Mouse (Mus musculus) ES-E14 (cell line): ENCODE data around the gene Mn1. TPM values are rescaled to one million over a fixed set of nuclear protein-coding genes. Genes with fewer than 3 reads are reported as not detected.

Source experiments
- DNase-seq: peaks from one replicate; pipeline ENCODE4 v3.0.0-alpha.2; 2013; ENCODE audit warnings: low read depth, low spot score
- H3K27ac ChIP-seq: 2 replicates; pipeline ENCODE4 v1.5.1; 2012; ENCODE audit warnings: low read depth, mild to moderate bottlenecking, low read length, moderate library complexity, mixed read lengths; ENCODE audit not compliant: poor library complexity, insufficient read depth, severe bottlenecking
- H3K36me3 ChIP-seq: 2 replicates; pipeline ENCODE4 v1.6.1; 2012; ENCODE audit warnings: mild to moderate bottlenecking, low read length, moderate library complexity, mixed read lengths; ENCODE audit not compliant: control insufficient read depth, poor library complexity, insufficient read depth, severe bottlenecking
- H3K4me1 ChIP-seq, 2 experiments: fragments of 150-350 bp in 1 of 2; sonication (generic) in 1 of 2; 2 replicates each; pipeline ENCODE4 v1.6.1; 2012; ENCODE audit warnings: low read length in 2 of 2, mild to moderate bottlenecking in 1 of 2, mixed read lengths in 1 of 2; ENCODE audit not compliant: control insufficient read depth in 2 of 2, insufficient read depth in 2 of 2, poor library complexity in 1 of 2
- H3K4me3 ChIP-seq, 2 experiments: fragments of 150-350 bp in 1 of 2; sonication (generic) in 1 of 2; 2 replicates each; pipeline ENCODE4 v1.5.1; 2012; ENCODE audit warnings: low read length in 2 of 2, low read depth in 1 of 2, mild to moderate bottlenecking in 1 of 2, mixed read lengths in 1 of 2; ENCODE audit not compliant: insufficient read depth in 1 of 2, poor library complexity in 1 of 2, severe bottlenecking in 1 of 2
- H3K9ac ChIP-seq: 2 replicates; pipeline ENCODE4 v1.6.1; 2012; ENCODE audit warnings: low read depth, mild to moderate bottlenecking, low read length, mixed read lengths; ENCODE audit not compliant: poor library complexity, insufficient read depth, severe bottlenecking
- H3K9me3 ChIP-seq: fragments of 150-350 bp; sonication (generic); 2 replicates; pipeline ENCODE4 v1.6.1; 2012; ENCODE audit warnings: low read depth, mild to moderate bottlenecking, low read length; ENCODE audit not compliant: control insufficient read depth, insufficient read depth
- CHD2 ChIP-seq: IDR thresholded peaks from 2 replicates; pipeline ENCODE4 v1.6.1; 2014; ENCODE audit warnings: mild to moderate bottlenecking, low read depth, low read length, inconsistent platforms
- HCFC1 ChIP-seq: IDR thresholded peaks from 2 replicates; pipeline ENCODE4 v1.6.1; 2012; ENCODE audit warnings: low read length, inconsistent platforms, borderline replicate concordance; ENCODE audit not compliant: insufficient read depth
- MAFK ChIP-seq: IDR thresholded peaks from 2 replicates; pipeline ENCODE4 v1.6.1; 2014; ENCODE audit warnings: mild to moderate bottlenecking, low read depth, low read length, inconsistent platforms; ENCODE audit not compliant: insufficient read depth
- ZC3H11A ChIP-seq: IDR thresholded peaks from 2 replicates; pipeline ENCODE4 v1.6.1; 2012; ENCODE audit warnings: low read depth, mild to moderate bottlenecking, inconsistent platforms, low read length, borderline replicate concordance
- ZNF384 ChIP-seq: IDR thresholded peaks from 2 replicates; pipeline ENCODE4 v1.6.1; 2012; ENCODE audit warnings: low read depth, low read length, inconsistent platforms
- in situ Hi-C, 2 experiments: fragments of 600-800 bp; cut with MboI; formaldehyde crosslinking; loops; one replicate each; pipeline ENCODE4 v1.15.1; 2025; ENCODE audit warnings: low sequenced_read_pairs in 2 of 2, inconsistent platforms in 1 of 2; ENCODE audit not compliant: unreplicated experiment in 2 of 2
- total RNA-seq: library from RNA; depleted of rRNA; stranded (reverse); fragments of 300-350 nt; gene quantifications from 2 replicates; pipeline ENCODE4 v1.2.3, GENCODE M21; 2012

Gene Mn1
- total RNA-seq, 1 experiment: 1.9 TPM

GRCm38 (mm10) chr5:111431007-111431730 is 14.0 kb downstream of the Mn1 start:
- peaks cover 1 to 7% of the 10 kb centered on the region in 2 experiments; a peak in 1 of 4 replicates for H3K4me1 ChIP-seq
- no peak overlapping the region for H3K27ac ChIP-seq
- in situ Hi-C loops: no loop called here
- H3K4me3 ChIP-seq: no peak overlapping the region
- TF ChIP-seq ZC3H11A: no peak
- TF ChIP-seq ZNF384: no peak
- no peak for TF ChIP-seq HCFC1
- no peak for TF ChIP-seq CHD2
- TF ChIP-seq MAFK: no peak
- no peaks in the 10 kb centered on the region for H3K9me3 ChIP-seq
- no peak for DNase-seq
- no peak overlapping the region for H3K9ac ChIP-seq
- H3K36me3 ChIP-seq: no peaks in the 10 kb centered on the region

GRCm38 (mm10) chr5:111432842-111433241 is 15.7 kb downstream of the Mn1 start:
- TF ChIP-seq HCFC1 (no peak), MAFK (no peak), ZNF384 (no peak), ZC3H11A (no peak), CHD2 (no peak)
- no peak overlapping the region for H3K9ac ChIP-seq
- peaks cover 6 to 18% of the 10 kb centered on the region in 2 experiments for H3K4me1 ChIP-seq
- no peak for DNase-seq
- no peak overlapping the region for H3K4me3 ChIP-seq
- in situ Hi-C loops: no loop called here
- H3K9me3 ChIP-seq: no peaks in the 10 kb centered on the region
- H3K27ac ChIP-seq: no peak overlapping the region
- no peaks in the 10 kb centered on the region for H3K36me3 ChIP-seq

DNA sequence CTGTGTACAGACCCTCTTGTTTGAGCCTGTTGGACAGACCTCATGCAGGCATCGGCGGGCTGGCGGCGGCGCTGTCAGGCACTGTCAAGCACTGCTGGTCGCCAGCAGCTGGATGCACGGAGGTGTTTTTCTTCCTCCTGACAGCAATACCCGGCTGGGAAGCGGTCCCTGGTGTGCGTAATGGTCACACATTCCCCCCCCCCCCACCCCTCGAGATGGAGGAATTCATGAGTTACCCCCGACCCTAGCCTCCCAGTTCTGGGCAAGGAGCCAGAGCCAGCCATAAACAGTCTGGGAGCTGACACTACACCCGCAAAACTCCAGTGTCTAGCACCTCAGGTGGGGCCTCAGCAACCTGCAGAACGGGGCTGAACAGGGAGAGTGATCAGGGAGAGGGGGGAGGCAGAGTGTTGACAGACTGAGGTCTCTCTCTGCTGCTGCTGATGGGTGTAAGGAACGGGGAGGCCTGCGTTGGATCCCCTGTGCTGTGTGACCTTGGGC is 17.2 kb downstream of the Mn1 start:
- in situ Hi-C loops: no loop called here
- Histone ChIP-seq H3K36me3 (no peaks in the 10 kb centered on the region), H3K4me1 (peaks cover 8 to 33% of the 10 kb centered on the region in 2 experiments), H3K9ac (no peak overlapping the region), H3K9me3 (no peaks in the 10 kb centered on the region), H3K27ac (no peak overlapping the region), H3K4me3 (peak overlapping the region in 1 of 2 experiments; percentile 32; a peak in 1 of 4 replicates)
- no peak for DNase-seq
- TF ChIP-seq MAFK (no peak), CHD2 (no peak), ZNF384 (no peak)

- in situ Hi-C loops: no loop called here
Observed at GRCm38 (mm10) chr5:111436260-111436659, 19.1 kb downstream of the Mn1 start.

More at GRCm38 (mm10) chr5:111436260-111436659, 19.1 kb downstream of the Mn1 start:
- Histone ChIP-seq H3K4me3 (no peak overlapping the region), H3K9me3 (no peaks in the 10 kb centered on the region), H3K9ac (no peak overlapping the region), H3K27ac (no peak overlapping the region), H3K4me1 (peaks cover 8 to 36% of the 10 kb centered on the region in 2 experiments), H3K36me3 (no peaks in the 10 kb centered on the region)
- TF ChIP-seq ZC3H11A (no peak), MAFK (no peak), HCFC1 (no peak), ZNF384 (no peak), CHD2 (no peak)
- no peak for DNase-seq
